Mouse (Mus musculus): ENCODE measurements at regions not wholly inside any gene's neighbourhood (a gene's known extent, or its start where the extent isn't known, plus 50 kb on each side); places are given as distances from the start of the nearest gene placed in this dataset.

GRCm38 (mm10) chr17:84036056-84036455 lies 151.7 kb downstream of the Zfp36l2 start:
- TF ChIP-seq CTCF (IDR thresholded peaks at IDR 0.05; ENCODE audit: borderline replicate concordance, insufficient read depth, low read depth, low read length) (no peak), POLR2A (IDR thresholded peaks at IDR 0.05; ENCODE audit: borderline replicate concordance, insufficient read depth, low read length) (no peak)

Measured in cerebellum, adult 2 months (tissue).